Mouse (Mus musculus): ENCODE data around the gene Ttc8. TPM values are rescaled to one million over a fixed set of nuclear protein-coding genes. Genes with fewer than 3 reads are reported as not detected.

Ttc8 gene
- polyA plus RNA-seq (2014; fragmentation: Illumina TruSeq; extraction: RNeasy Lipid Tissue Mini Kit (QIAGEN cat#74804); ENCODE audit: insufficient read depth, low read depth, low replicate concordance) = 5.1 TPM

GRCm38 (mm10) chr12:98920194-98920991 lies at the start of gene Ttc8:
TSS of gene Ttc8 (plus strand) at chr12:98920574.

GRCm38 (mm10) chr12:98900881-98901801 lies 19.2 kb upstream of the Ttc8 start, which contains the start of gene Eml5:
TSS of gene Eml5 (minus strand) at chr12:98901484.

Other genes starting within 250 kb of the Ttc8 start
- 11.2 TPM for gene Ptpn21, start 183.2 kb upstream of the Ttc8 start, polyA plus RNA-seq (2014; fragmentation: Illumina TruSeq; extraction: RNeasy Lipid Tissue Mini Kit (QIAGEN cat#74804); ENCODE audit: insufficient read depth, low read depth, low replicate concordance)
- 41.2 TPM for gene Zc3h14, start 173.6 kb upstream of the Ttc8 start, polyA plus RNA-seq (2014; fragmentation: Illumina TruSeq; extraction: RNeasy Lipid Tissue Mini Kit (QIAGEN cat#74804); ENCODE audit: insufficient read depth, low read depth, low replicate concordance)
- 0.93 TPM for gene Eml5, start 19.1 kb upstream of the Ttc8 start, polyA plus RNA-seq (2014; fragmentation: Illumina TruSeq; extraction: RNeasy Lipid Tissue Mini Kit (QIAGEN cat#74804); ENCODE audit: insufficient read depth, low read depth, low replicate concordance)